Mouse (Mus musculus) olfactory bulb, adult 2 months (tissue): ENCODE data around the gene Tgfb1. TPM values are rescaled to one million over a fixed set of nuclear protein-coding genes. Genes with fewer than 3 reads are reported as not detected.

Experiments used
- H3K27ac ChIP-seq: fragments of 200-500 bp; 2 replicates; pipeline ENCODE4 v1.5.1; 2012; ENCODE audit warnings: low read depth, low read length; ENCODE audit not compliant: insufficient read depth
- H3K4me1 ChIP-seq: fragments of 200-500 bp; 2 replicates; pipeline ENCODE4 v1.6.1; 2012; ENCODE audit warnings: low read length; ENCODE audit not compliant: control insufficient read depth, insufficient read depth
- H3K4me3 ChIP-seq: fragments of 200-500 bp; 2 replicates; pipeline ENCODE4 v1.5.1; 2012; ENCODE audit warnings: mild to moderate bottlenecking, low read depth, low read length, moderate library complexity; ENCODE audit not compliant: insufficient read depth
- CTCF ChIP-seq: fragments of 200-500 bp; IDR thresholded peaks from 2 replicates; pipeline ENCODE4 v1.5.1; 2012; ENCODE audit warnings: low read depth, mild to moderate bottlenecking, low read length, moderate library complexity; ENCODE audit not compliant: insufficient read depth
- POLR2A ChIP-seq: fragments of 200-500 bp; IDR thresholded peaks from 2 replicates; pipeline ENCODE4 v1.6.1; 2012; ENCODE audit warnings: mild to moderate bottlenecking, low read depth, low read length, moderate library complexity; ENCODE audit not compliant: insufficient read depth
- WGBS: fragments of 180-500 bp; shearing (Covaris S2); methylation state at CpG from one replicate; pipeline ENCODE4 v1.1.7; 2018; 5-methylcytosine and 5-hydroxymethylcytosine counted together
- polyA plus RNA-seq: library from polyadenylated mRNA; stranded (reverse); fragments of >200 nt; gene quantifications from 2 replicates; pipeline ENCODE4 v1.2.4, GENCODE M21; 2012; ENCODE audit warnings: low replicate concordance; ENCODE audit not compliant: missing spikeins, insufficient read depth, insufficient read length

The Tgfb1 gene
- polyA plus RNA-seq, 1 experiment, result not detected

DNA sequence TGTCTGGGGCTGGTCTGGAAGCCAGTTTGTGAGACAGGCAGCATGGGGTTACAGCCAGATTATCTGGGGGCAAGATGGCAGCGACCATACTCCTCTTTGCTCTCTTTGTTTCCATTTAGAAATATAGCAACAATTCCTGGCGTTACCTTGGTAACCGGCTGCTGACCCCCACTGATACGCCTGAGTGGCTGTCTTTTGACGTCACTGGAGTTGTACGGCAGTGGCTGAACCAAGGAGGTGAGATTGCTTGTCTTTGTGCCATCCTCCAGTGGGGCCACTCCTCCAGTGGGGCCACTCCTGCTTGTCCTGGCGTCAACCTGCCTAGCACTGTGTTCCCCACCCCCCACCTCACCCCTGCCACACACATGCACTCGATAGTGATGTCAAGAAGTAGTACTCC, 7.3 kb downstream of the Tgfb1 start:
- no peak overlapping the region for H3K27ac ChIP-seq
- peaks cover 10% of the 10 kb centered on the region for H3K4me1 ChIP-seq
- no peak overlapping the region for H3K4me3 ChIP-seq
- no peak for TF ChIP-seq CTCF
- no peak for TF ChIP-seq POLR2A
- 42% methylated on average over 8 of the region's 8 CpGs for WGBS

DNA sequence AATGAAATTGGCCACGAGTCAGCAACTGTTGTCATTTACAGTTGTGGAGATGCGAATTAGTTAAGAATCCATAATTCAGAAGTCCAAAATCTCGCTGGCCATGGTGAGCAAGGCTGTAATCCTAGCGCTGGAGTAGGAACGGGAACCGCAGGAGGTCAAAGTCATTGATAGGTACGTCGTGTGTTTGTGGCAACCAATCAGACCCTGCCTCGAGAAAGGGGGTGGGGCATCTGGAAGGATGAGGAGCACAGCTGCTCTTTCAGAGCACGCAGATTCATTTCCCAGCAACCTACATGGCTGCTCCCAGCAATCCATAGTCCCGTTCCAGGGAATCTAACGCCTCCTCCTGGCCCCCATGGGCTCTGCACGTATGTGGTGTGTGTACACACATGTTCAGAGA, 13.0 kb downstream of the Tgfb1 start:
- Histone ChIP-seq H3K27ac (no peak overlapping the region), H3K4me3 (no peak overlapping the region), H3K4me1 (peaks cover under 1% of the 10 kb centered on the region; the same call in 1 of the 2 replicates)
- TF ChIP-seq CTCF (no peak), POLR2A (no peak)
- 51% methylated on average over 13 of the region's 13 CpGs for WGBS

DNA sequence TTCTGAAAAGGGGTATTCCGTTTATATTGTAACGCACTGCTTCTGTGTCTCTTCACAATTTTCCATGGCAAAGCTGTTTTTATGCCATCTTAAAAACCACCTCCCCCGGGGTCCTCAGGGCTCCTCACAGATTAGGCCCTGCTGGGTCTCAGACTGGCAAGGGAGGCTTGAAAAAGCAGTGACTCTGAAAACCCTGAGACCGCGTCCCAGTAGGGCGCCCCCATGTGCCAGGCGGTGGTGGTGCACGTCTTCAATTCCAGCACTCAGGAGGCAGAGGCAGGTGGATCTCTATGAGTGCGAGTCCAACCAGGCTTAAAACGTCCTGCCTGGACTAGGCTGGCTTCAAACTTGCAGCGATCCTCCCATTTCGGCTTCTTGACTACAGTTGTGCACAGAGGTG, 13.9 kb downstream of the Tgfb1 start:
- WGBS, result 76% methylated on average over 12 of the region's 12 CpGs
- TF ChIP-seq POLR2A (no peak), CTCF (no peak)
- no peak overlapping the region for H3K4me3 ChIP-seq
- peaks cover 3% of the 10 kb centered on the region; the same call in 1 of the 2 replicates for H3K4me1 ChIP-seq
- H3K27ac ChIP-seq, result no peak overlapping the region

DNA sequence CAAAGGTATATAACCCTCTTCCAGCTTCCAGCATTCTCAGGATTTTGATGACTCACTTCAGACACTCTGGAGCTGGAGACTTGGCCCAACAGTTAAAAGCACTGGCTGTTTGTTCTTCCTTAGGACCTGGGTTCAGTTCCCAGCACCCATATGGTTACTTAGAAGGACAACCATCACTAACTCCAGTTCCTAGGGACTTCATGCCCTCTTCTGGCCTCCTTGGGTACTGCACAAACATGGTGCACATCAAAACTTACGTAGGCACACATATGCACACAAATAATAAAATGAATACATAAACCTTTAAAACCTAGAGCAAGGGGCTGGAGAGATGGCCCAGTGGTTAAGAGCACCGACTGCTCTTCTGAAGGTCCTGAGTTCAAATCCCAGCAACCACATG, 15.5 kb downstream of the Tgfb1 start:
- Histone ChIP-seq H3K4me3 (no peak overlapping the region), H3K4me1 (peaks cover 5% of the 10 kb centered on the region; the same call in 1 of the 2 replicates), H3K27ac (no peak overlapping the region)
- WGBS, result 91% methylated on average over 2 of the region's 2 CpGs
- TF ChIP-seq POLR2A, result no peak
- TF ChIP-seq CTCF, result no peak

- WGBS, result 45% methylated on average over 10 of the region's 10 CpGs
These were observed 17.1 kb downstream of the Tgfb1 start for GRCm38 (mm10) chr7:25703793-25704494.

DNA sequence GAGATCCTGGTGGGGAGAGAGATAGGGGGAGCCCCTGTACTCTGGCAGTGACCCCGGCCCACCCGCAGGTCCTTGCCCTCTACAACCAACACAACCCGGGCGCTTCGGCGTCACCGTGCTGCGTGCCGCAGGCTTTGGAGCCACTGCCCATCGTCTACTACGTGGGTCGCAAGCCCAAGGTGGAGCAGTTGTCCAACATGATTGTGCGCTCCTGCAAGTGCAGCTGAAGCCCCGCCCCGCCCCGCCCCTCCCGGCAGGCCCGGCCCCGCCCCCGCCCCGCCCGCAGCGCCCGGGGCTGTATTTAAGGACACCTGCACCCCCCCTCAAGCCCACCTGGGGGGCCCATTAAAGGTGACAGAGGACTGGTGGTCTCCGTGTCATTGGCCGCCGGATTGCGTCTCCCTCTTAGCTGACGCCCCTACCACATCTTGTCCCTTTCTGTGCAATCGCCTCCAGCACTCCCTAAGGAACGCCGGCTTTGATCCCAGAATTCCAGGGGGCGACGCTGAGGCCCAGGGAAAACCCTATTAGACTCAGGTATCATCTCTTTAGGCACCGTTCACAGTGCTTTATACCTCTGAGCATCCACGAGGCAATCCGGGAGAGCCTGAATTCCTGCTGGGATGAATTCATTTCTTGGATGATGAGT, 18.0 kb downstream of the Tgfb1 start:
- no peak overlapping the region; the same call in 1 of the 2 replicates for H3K4me3 ChIP-seq
- WGBS, result 15% methylated on average over 35 of the region's 37 CpGs
- peaks cover 16% of the 10 kb centered on the region for H3K4me1 ChIP-seq
- H3K27ac ChIP-seq, result no peak overlapping the region
- TF ChIP-seq CTCF (no peak), POLR2A (no peak)

More at GRCm38 (mm10) chr7:25703793-25704494, 17.1 kb downstream of the Tgfb1 start:
- no peak for TF ChIP-seq CTCF
- TF ChIP-seq POLR2A, result no peak
- peaks cover 14% of the 10 kb centered on the region for H3K4me1 ChIP-seq
- H3K27ac ChIP-seq, result no peak overlapping the region
- H3K4me3 ChIP-seq, result no peak overlapping the region

DNA sequence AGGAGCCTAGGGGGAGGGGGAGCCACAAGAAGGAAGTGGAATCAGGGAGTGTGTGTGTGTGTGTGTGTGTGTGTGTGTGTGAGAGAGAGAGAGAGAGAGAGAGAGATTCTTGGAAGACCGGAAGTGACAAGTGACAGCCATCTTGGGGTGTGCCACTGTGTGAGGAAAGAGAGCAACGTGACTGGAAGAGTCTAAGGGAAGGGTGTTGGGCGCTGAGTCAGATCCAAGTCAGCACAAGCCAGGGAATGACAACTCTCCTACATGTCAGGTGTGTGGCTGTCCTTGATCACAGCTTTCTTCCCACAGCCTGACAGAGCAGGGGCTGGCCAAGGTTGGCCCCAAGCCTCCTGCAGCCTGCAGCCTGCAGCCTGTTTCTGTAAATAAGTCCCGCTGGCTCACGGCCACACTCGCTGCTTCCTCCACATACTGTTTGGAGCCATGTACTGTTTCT, 19.0 kb downstream of the Tgfb1 start:
- no peak overlapping the region for H3K27ac ChIP-seq
- WGBS, result 64% methylated on average over 6 of the region's 6 CpGs
- H3K4me3 ChIP-seq, result no peak overlapping the region
- TF ChIP-seq POLR2A (no peak), CTCF (no peak)
- H3K4me1 ChIP-seq, result peaks cover 26% of the 10 kb centered on the region

- H3K4me1 ChIP-seq, result peaks cover 34% of the 10 kb centered on the region
- no peak overlapping the region for H3K27ac ChIP-seq
- TF ChIP-seq CTCF (no peak), POLR2A (no peak)
- 79% methylated on average over 7 of the region's 7 CpGs for WGBS
- no peak overlapping the region for H3K4me3 ChIP-seq
These were observed 19.9 kb downstream of the Tgfb1 start for GRCm38 (mm10) chr7:25706578-25707170.
